Mouse (Mus musculus): ENCODE results near the gene Mars.

DNA sequence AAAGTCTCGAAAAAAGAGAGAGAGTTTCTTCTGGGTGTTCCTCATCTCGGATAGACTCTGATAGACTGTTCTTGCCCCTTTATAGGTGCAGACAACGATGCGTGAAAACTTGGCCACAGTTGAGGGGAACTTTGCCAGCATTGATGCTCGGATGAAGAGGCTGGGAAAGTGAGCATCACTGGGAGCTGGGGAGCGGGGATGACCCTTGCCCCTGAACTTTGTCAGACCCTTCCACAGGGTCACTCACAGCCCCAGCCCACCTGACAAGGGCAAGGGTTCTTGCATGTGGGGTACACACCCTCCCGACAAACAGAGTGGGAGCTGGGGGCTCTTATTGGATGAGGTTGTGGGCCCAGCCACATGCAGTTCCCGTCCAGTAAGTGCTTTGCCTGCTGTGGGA lies 30.3 kb downstream of the Mars start:
- TF ChIP-seq CTCF (conservative IDR thresholded peaks at IDR 0.05 in 1 of 2, IDR thresholded peaks at IDR 0.05 in 1 of 2; ENCODE audit: low read depth in 2 of 2, low read length in 2 of 2) (no peak), EP300 (IDR thresholded peaks at IDR 0.05; ENCODE audit: low read length) (no peak), HCFC1 (IDR thresholded peaks at IDR 0.05; ENCODE audit: low read depth, low read length) (no peak)

Measured in CH12.LX (cell line).